In the genomic region with DNA sequence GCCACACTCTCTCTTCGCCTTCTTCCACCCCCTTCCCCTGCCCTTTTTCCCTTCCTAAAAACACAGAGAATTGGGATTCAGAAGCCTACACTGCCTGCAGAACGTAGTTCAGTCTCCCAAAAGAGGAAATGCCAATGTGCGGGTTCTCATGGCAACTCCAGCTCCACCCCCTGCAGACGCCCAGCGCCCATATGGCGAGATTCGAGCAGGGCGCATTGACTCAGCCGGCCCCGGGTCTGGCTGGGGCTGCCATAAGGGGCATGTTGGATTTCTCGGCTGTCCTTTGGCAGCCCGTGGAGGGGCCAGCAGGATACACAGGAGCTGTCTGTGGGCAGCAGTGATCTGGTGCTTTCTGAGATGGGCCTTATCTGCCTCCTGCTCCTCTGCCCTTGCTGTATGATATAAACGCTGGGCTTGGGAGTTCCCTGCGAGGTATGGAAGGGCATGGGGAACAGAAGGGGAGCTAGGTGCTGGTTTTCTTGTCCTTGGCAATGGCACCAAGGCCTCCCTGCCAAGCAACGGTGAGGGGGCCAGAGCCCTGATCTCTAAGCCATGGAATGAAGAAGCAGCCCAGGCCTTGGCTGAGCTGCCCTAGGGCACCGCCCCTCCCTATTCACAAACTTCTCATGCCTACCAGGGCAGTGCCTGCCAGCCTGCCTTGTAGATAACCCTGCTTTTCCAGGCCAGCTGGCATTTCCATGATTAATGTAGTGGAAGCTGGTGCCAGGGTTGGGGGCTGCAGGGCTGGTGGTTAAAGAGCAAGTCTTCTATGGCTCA, we compare ENCODE assay signal across 10 mouse cellular contexts.
DNase-seq lines count a peak whose midpoint lies in the region; ATAC-seq and TF ChIP-seq lines count a peak whose summit lies in the region.
"Had no signal": no experiment of that assay in that cellular context is flagged by ENCODE, and none has a peak within 500 bp of the region (broad histone marks: within the 10 kb centered on the region; RNA-seq: fewer than 3 reads in every experiment).

No protein-coding gene starts in this region.

- 59% methylated on average over 16 of the region's 16 CpGs for WGBS in midbrain, embryonic 13.5 days
- WGBS in midbrain, embryonic 14.5 days: 55% methylated on average over 16 of the region's 16 CpGs

- intact Hi-C loops in left cerebral cortex, adult 2 months (cut with DNase I): loop anchor here (5.0 kb wide), 1 partner anchor 140 kb away; a partner anchor contains a TSS

- peak; percentile 48; the same call in 1 of the 2 replicates for ATAC-seq in midbrain, embryonic 13.5 days
- ATAC-seq in midbrain, embryonic 14.5 days (ENCODE audit: low FRiP score, low TSS enrichment): no peak; the same call in 1 of the 2 replicates
- ATAC-seq in frontal cortex, adult (ENCODE audit: low TSS enrichment): peak; percentile 66
- ATAC-seq in erythroid progenitor cell, adult 5-6 weeks (replicated peaks; ENCODE audit: low FRiP score, poor library complexity, severe bottlenecking): no peak

- H3K9me3 ChIP-seq in midbrain, embryonic 13.5 days: no peaks in the 10 kb centered on the region
- H3K9me3 ChIP-seq in midbrain, embryonic 14.5 days (ENCODE audit: control insufficient read depth, low read length): no peaks in the 10 kb centered on the region
- H3K9me3 ChIP-seq: G1E; liver, embryonic 15.5 days had no signal

- peaks cover 25% of the 10 kb centered on the region for H3K4me1 ChIP-seq in midbrain, embryonic 13.5 days (replicated peaks)
- peaks cover 18% of the 10 kb centered on the region for H3K4me1 ChIP-seq in midbrain, embryonic 14.5 days (ENCODE audit: control insufficient read depth, insufficient read depth, low read length)
- H3K4me1 ChIP-seq: liver, embryonic 15.5 days had no signal

- no peak for TF ChIP-seq CTCF in left cerebral cortex, adult 2 months (IDR thresholded peaks at IDR 0.05)

- H3K27me3 ChIP-seq in midbrain, embryonic 13.5 days: 0 out of 2 replicates have a peak, but pooled peaks cover 10% of the 10 kb centered on the region
- H3K27me3 ChIP-seq in midbrain, embryonic 14.5 days (ENCODE audit: control insufficient read depth, insufficient read depth, low read length): 0 out of 2 replicates have a peak, but pooled peaks cover 3% of the 10 kb centered on the region
- H3K27me3 ChIP-seq: liver, embryonic 15.5 days had no signal

- H3K27ac ChIP-seq in midbrain, embryonic 13.5 days: no peak overlapping the region
- no peak overlapping the region for H3K27ac ChIP-seq in midbrain, embryonic 14.5 days (replicated peaks; ENCODE audit: low read depth, low read length)
- H3K27ac ChIP-seq in left cerebral cortex, adult 2 months: peak overlapping the region; percentile 98
- H3K27ac ChIP-seq: liver, embryonic 15.5 days had no signal

- H3K4me2 ChIP-seq in midbrain, embryonic 13.5 days (replicated peaks): no peak overlapping the region
- no peak overlapping the region for H3K4me2 ChIP-seq in midbrain, embryonic 14.5 days (ENCODE audit: low read length)
- H3K4me2 ChIP-seq: liver, embryonic 15.5 days had no signal

- no peak for DNase-seq in midbrain, embryonic 14.5 days
- peak; percentile 79 to 84 for DNase-seq in left cerebral cortex, adult 2 months (ENCODE audit: extremely low spot score in 1 of 2, low spot score in 2 of 2)
- peak; percentile 66 for DNase-seq in right cerebral cortex, postnatal 4 days
- DNase-seq in adrenal gland, postnatal 25 days: no peak
- DNase-seq in kidney, adult 9 months: no peak

- no peaks in the 10 kb centered on the region for H3K36me3 ChIP-seq in midbrain, embryonic 13.5 days
- H3K36me3 ChIP-seq in midbrain, embryonic 14.5 days (ENCODE audit: control insufficient read depth, insufficient read depth, low read length): no peaks in the 10 kb centered on the region
- H3K36me3 ChIP-seq: G1E; liver, embryonic 15.5 days had no signal

- H3K4me3 ChIP-seq in midbrain, embryonic 13.5 days (replicated peaks): no peak overlapping the region
- no peak overlapping the region for H3K4me3 ChIP-seq in midbrain, embryonic 14.5 days (replicated peaks; ENCODE audit: low read depth, low read length)
- H3K4me3 ChIP-seq in left cerebral cortex, adult 2 months: no peak overlapping the region
- H3K4me3 ChIP-seq: liver, embryonic 15.5 days had no signal

- no peak overlapping the region; the same call in 1 of the 2 replicates for H3K9ac ChIP-seq in midbrain, embryonic 13.5 days (replicated peaks)
- H3K9ac ChIP-seq in midbrain, embryonic 14.5 days (replicated peaks; ENCODE audit: low read length): no peak overlapping the region
- H3K9ac ChIP-seq: liver, embryonic 15.5 days had no signal

Comparison
In these comparisons a context has a peak if more than half of its experiments do, and no peak if none do; other contexts are left out.
1. ATAC-seq: peak in midbrain, embryonic 13.5 days (single experiment) and frontal cortex, adult (single experiment); none in midbrain, embryonic 14.5 days (single experiment) and erythroid progenitor cell, adult 5-6 weeks (single experiment).
2. DNase-seq: peak in left cerebral cortex, adult 2 months (2 of 2) and right cerebral cortex, postnatal 4 days (single experiment); none in midbrain, embryonic 14.5 days (single experiment), adrenal gland, postnatal 25 days (single experiment) and kidney, adult 9 months (single experiment).